Comparison of ENCODE assay signal across 40 mouse cellular contexts in genomic region chr11:84190581-84191233, GRCm38 (mm10). TPM values are rescaled to one million over a fixed set of nuclear protein-coding genes. Genes with fewer than 3 reads are reported as not detected.
DNase-seq lines count a peak whose midpoint lies in the region; ATAC-seq and TF ChIP-seq lines count a peak whose summit lies in the region.
"Had no signal": no experiment of that assay in that cellular context is flagged by ENCODE, and none has a peak within 500 bp of the region (broad histone marks: within the 10 kb centered on the region; RNA-seq: fewer than 3 reads in every experiment).

No protein-coding gene starts in this region.

- H3K9ac ChIP-seq in kidney, embryonic 14.5 days (ENCODE audit: low read depth, low read length), result no peak overlapping the region
- H3K9ac ChIP-seq in midbrain, postnatal 0 days (replicated peaks; ENCODE audit: low read length, poor library complexity, severe bottlenecking), result no peak overlapping the region
- H3K9ac ChIP-seq: forebrain, embryonic 15.5 days; hindbrain, embryonic 12.5 days; intestine, embryonic 15.5 days; liver, embryonic 12.5 days; midbrain, embryonic 13.5 days; neural tube, embryonic 15.5 days; stomach, embryonic 15.5 days had no signal

- no peak overlapping the region for H3K27ac ChIP-seq in kidney, embryonic 14.5 days (ENCODE audit: low read depth, low read length)
- no peak overlapping the region for H3K27ac ChIP-seq in midbrain, postnatal 0 days (ENCODE audit: low read depth, low read length)
- H3K27ac ChIP-seq: forebrain, embryonic 10.5 days; forebrain, embryonic 15.5 days; hindbrain, embryonic 12.5 days; hindbrain, postnatal 0 days; intestine, embryonic 15.5 days; liver, embryonic 12.5 days; midbrain, embryonic 13.5 days; neural tube, embryonic 15.5 days; stomach, embryonic 15.5 days had no signal

- H3K4me3 ChIP-seq in kidney, embryonic 14.5 days (ENCODE audit: low read length), result no peak overlapping the region
- H3K4me3 ChIP-seq in midbrain, postnatal 0 days (ENCODE audit: low read depth, low read length), result no peak overlapping the region
- H3K4me3 ChIP-seq: forebrain, embryonic 10.5 days; forebrain, embryonic 15.5 days; hindbrain, embryonic 12.5 days; intestine, embryonic 15.5 days; liver, embryonic 12.5 days; midbrain, embryonic 13.5 days; neural tube, embryonic 15.5 days; stomach, embryonic 15.5 days had no signal

- no peaks in the 10 kb centered on the region for H3K9me3 ChIP-seq in kidney, embryonic 14.5 days (ENCODE audit: control insufficient read depth, low read length)
- no peaks in the 10 kb centered on the region for H3K9me3 ChIP-seq in midbrain, postnatal 0 days (ENCODE audit: low read length)
- H3K9me3 ChIP-seq: forebrain, embryonic 10.5 days; forebrain, embryonic 15.5 days; hindbrain, embryonic 12.5 days; intestine, embryonic 15.5 days; liver, embryonic 12.5 days; midbrain, embryonic 13.5 days; neural tube, embryonic 15.5 days; stomach, embryonic 15.5 days had no signal

- no peak overlapping the region for H3K4me2 ChIP-seq in kidney, embryonic 14.5 days (replicated peaks; ENCODE audit: low read depth, low read length)
- no peak overlapping the region for H3K4me2 ChIP-seq in midbrain, postnatal 0 days (ENCODE audit: low read depth, low read length, poor library complexity, severe bottlenecking)
- H3K4me2 ChIP-seq: forebrain, embryonic 15.5 days; hindbrain, embryonic 12.5 days; intestine, embryonic 15.5 days; liver, embryonic 12.5 days; midbrain, embryonic 13.5 days; neural tube, embryonic 15.5 days; stomach, embryonic 15.5 days had no signal

- H3K4me1 ChIP-seq in kidney, embryonic 14.5 days (ENCODE audit: control insufficient read depth, insufficient read depth, low read length), result 0 out of 2 replicates have a peak, but pooled peaks cover 5% of the 10 kb centered on the region
- H3K4me1 ChIP-seq in midbrain, postnatal 0 days (ENCODE audit: insufficient read depth, low read length), result no peaks in the 10 kb centered on the region
- H3K4me1 ChIP-seq: forebrain, embryonic 15.5 days; intestine, embryonic 15.5 days; neural tube, embryonic 15.5 days; stomach, embryonic 15.5 days had no signal

- no peaks in the 10 kb centered on the region for H3K27me3 ChIP-seq in kidney, embryonic 14.5 days (ENCODE audit: control insufficient read depth, insufficient read depth, low read length)
- no peaks in the 10 kb centered on the region for H3K27me3 ChIP-seq in midbrain, postnatal 0 days (ENCODE audit: insufficient read depth, low read length)
- H3K27me3 ChIP-seq: forebrain, embryonic 15.5 days; hindbrain, embryonic 12.5 days; intestine, embryonic 15.5 days; liver, embryonic 12.5 days; midbrain, embryonic 13.5 days; neural tube, embryonic 15.5 days; stomach, embryonic 15.5 days had no signal

- WGBS in kidney, embryonic 14.5 days, result 83% methylated on average over 8 of the region's 8 CpGs
- 90% methylated on average over 8 of the region's 8 CpGs for WGBS in midbrain, postnatal 0 days

- ATAC-seq in kidney, embryonic 14.5 days (ENCODE audit: low FRiP score, low TSS enrichment), result no peak
- no peak for ATAC-seq in midbrain, postnatal 0 days (ENCODE audit: low FRiP score)
- ATAC-seq: activated CD4-positive, CD25-positive, alpha-beta regulatory T cell, adult 4 months; CD4-positive, CD25-positive, alpha-beta regulatory T cell, adult 4 months; forebrain, embryonic 15.5 days; hindbrain, postnatal 0 days; intestine, embryonic 15.5 days; liver, embryonic 12.5 days; lung, postnatal 0 days; midbrain, embryonic 13.5 days had no signal

- TF ChIP-seq CTCF in midbrain, postnatal 0 days (IDR thresholded peaks at IDR 0.05), result no peak

- H3K36me3 ChIP-seq in kidney, embryonic 14.5 days (ENCODE audit: control insufficient read depth, insufficient read depth, low read length), result no peaks in the 10 kb centered on the region
- H3K36me3 ChIP-seq in midbrain, postnatal 0 days (ENCODE audit: insufficient read depth, low read length), result no peaks in the 10 kb centered on the region
- H3K36me3 ChIP-seq: forebrain, embryonic 15.5 days; intestine, embryonic 15.5 days; stomach, embryonic 15.5 days had no signal

- DNase-seq in kidney, postnatal 25 days, result peak; percentile 4 to 49
- peak; percentile 17 for DNase-seq in 3T3-L1 (ENCODE audit: low read depth, low spot score)
- DNase-seq in adipocyte (ENCODE audit: low spot score), result peak; percentile 35
- DNase-seq in forelimb bud, embryonic 11.5 days (ENCODE audit: low read depth, low spot score), result peak; percentile 64
- no peak for DNase-seq in right cerebral cortex, postnatal 14 days
- no peak for DNase-seq in midbrain, postnatal 0 days (ENCODE audit: low spot score)
- DNase-seq: adrenal gland, adult 8-10 months; cerebellum, adult 8-10 months; cerebellum, postnatal 25 days; gastrocnemius, postnatal 10 days; kidney, postnatal 4 days; lung, adult 18-20 months; lung, postnatal 4 days; retina, postnatal 1 day; right cerebral cortex, postnatal 25 days; thymus, postnatal 36 days had no signal

RNA-seq across cellular contexts. Expression of gene Gm11437, which starts 23.4 kb away (rescaled TPM):
- polyA plus RNA-seq in kidney, embryonic 14.5 days (2014; fragmentation: Nextera tagmentation; extraction: Ambion mirVana), result not detected in 2 replicates
- total RNA-seq in midbrain, postnatal 0 days (2014; rRNA removed), result not detected in 2 replicates
- 0.16 TPM in 1 of 2 replicates, not detected in the other for polyA plus RNA-seq in midbrain, postnatal 0 days (2015; fragmentation: Nextera tagmentation; extraction: Ambion mirVana)
- total RNA-seq: adrenal gland, postnatal 4 days; gastrocnemius, postnatal 10 days; granulocyte monocyte progenitor cell, adult 5-6 weeks; heart, postnatal 25 days; hindbrain, postnatal 0 days; layer of hippocampus, adult 8-10 months; layer of hippocampus, postnatal 25 days; left cerebral cortex, adult 8-10 months; left cerebral cortex, postnatal 36 days; megakaryocyte-erythroid progenitor cell, adult 5-6 weeks; monocyte, adult 5-6 weeks had no signal
- polyA plus RNA-seq: activated CD4-positive, CD25-positive, alpha-beta regulatory T cell, adult 4 months; CD4-positive, CD25-positive, alpha-beta regulatory T cell, adult 4 months; embryonic facial prominence, embryonic 11.5 days; forebrain, embryonic 10.5 days; forebrain, embryonic 15.5 days; heart, embryonic 14.5 days; hindbrain, embryonic 12.5 days; hindbrain, postnatal 0 days; intestine, embryonic 15.5 days; liver, embryonic 12.5 days; lung, postnatal 0 days; stomach, embryonic 15.5 days had no signal

Comparison
In these comparisons a context has a peak if more than half of its experiments do, and no peak if none do; other contexts are left out.
1. DNase-seq: peak in kidney, postnatal 25 days (2 of 2), 3T3-L1 (single experiment), adipocyte (single experiment) and forelimb bud, embryonic 11.5 days (single experiment); none in right cerebral cortex, postnatal 14 days (single experiment) and midbrain, postnatal 0 days (single experiment).